Mouse (Mus musculus) lung, postnatal 14 days (tissue): ENCODE data around the gene Adgrg3.
"Not testable (repeated sequence)": the region's sequence is repeated elsewhere in the genome, so short reads cannot be mapped to it uniquely, and the experiment has no call there.

Source experiments
- DNase-seq: peaks from one replicate; pipeline ENCODE4 v3.0.0; 2021

The Adgrg3 gene

GRCm38 (mm10) chr8:95025421-95025820 is 7.9 kb downstream of the Adgrg3 start:
- DNase-seq = peak; percentile 23

GRCm38 (mm10) chr8:95028391-95028790 is 10.9 kb downstream of the Adgrg3 start:
- DNase-seq = not testable (repeated sequence)

GRCm38 (mm10) chr8:95037106-95037925 is 19.8 kb downstream of the Adgrg3 start:
- DNase-seq = peak; percentile 42

- DNase-seq = no peak
Measured at GRCm38 (mm10) chr8:95041883-95042784, 24.6 kb downstream of the Adgrg3 start.

- no peak for DNase-seq
Measured at GRCm38 (mm10) chr8:95044811-95045210, 27.3 kb downstream of the Adgrg3 start.

GRCm38 (mm10) chr8:95046982-95047381 is 29.5 kb downstream of the Adgrg3 start:
- no peak for DNase-seq

GRCm38 (mm10) chr8:95047884-95048680 is 30.6 kb downstream of the Adgrg3 start:
- no peak for DNase-seq

- DNase-seq = no peak
Measured at GRCm38 (mm10) chr8:95049636-95050035, 32.1 kb downstream of the Adgrg3 start.

GRCm38 (mm10) chr8:95054438-95054837 is 36.9 kb downstream of the Adgrg3 start:
- no peak for DNase-seq

- peak; percentile 8 for DNase-seq
Measured at GRCm38 (mm10) chr8:95054927-95055510, 37.5 kb downstream of the Adgrg3 start, which contains the start of gene Drc7. TSS of gene Drc7 (plus strand) at chr8:95055103.

- DNase-seq = no peak
Measured at GRCm38 (mm10) chr8:95056414-95056813, 38.9 kb downstream of the Adgrg3 start.

GRCm38 (mm10) chr8:95058661-95059060 is 41.2 kb downstream of the Adgrg3 start:
- no peak for DNase-seq

GRCm38 (mm10) chr8:95059812-95060533 is 42.5 kb downstream of the Adgrg3 start:
- DNase-seq = no peak

- DNase-seq = no peak
Measured at GRCm38 (mm10) chr8:95064531-95064930, 47.0 kb downstream of the Adgrg3 start.

- DNase-seq = peak; percentile 77
Measured at GRCm38 (mm10) chr8:95067582-95067981, 50.1 kb downstream of the Adgrg3 start.

- no peak for DNase-seq
Measured at GRCm38 (mm10) chr8:95075504-95075903, 58.0 kb downstream of the Adgrg3 start.

- DNase-seq = no peak
Measured at GRCm38 (mm10) chr8:95076151-95076550, 58.7 kb downstream of the Adgrg3 start.

- no peak for DNase-seq
Measured at GRCm38 (mm10) chr8:95078055-95078454, 60.6 kb downstream of the Adgrg3 start.

- DNase-seq = no peak
Measured at GRCm38 (mm10) chr8:95079305-95079704, 61.8 kb downstream of the Adgrg3 start.

GRCm38 (mm10) chr8:95080381-95081341 is 63.2 kb downstream of the Adgrg3 start, which contains the start of gene Katnb1:
TSS of gene Katnb1 (plus strand) at chr8:95081186.
- peak; percentile 97 for DNase-seq
